Mouse (Mus musculus) midbrain, postnatal 0 days (tissue): Measurements from ENCODE around the gene Glyat. TPM values are rescaled to one million over a fixed set of nuclear protein-coding genes. Genes with fewer than 3 reads are reported as not detected.
"Not testable (repeated sequence)": the region's sequence is repeated elsewhere in the genome, so short reads cannot be mapped to it uniquely, and the experiment has no call there.

Source experiments
- ATAC-seq: fragments of 200-750 bp; cut with Nextera tagmentation; 2 replicates; pipeline ENCODE4 v1.8.0; 2017; ENCODE audit warnings: moderate number of reproducible peaks, mild to moderate bottlenecking, moderate TSS enrichment, moderate library complexity; ENCODE audit not compliant: low FRiP score
- DNase-seq: peaks from one replicate; pipeline ENCODE4 v3.0.0-alpha.2; 2015; ENCODE audit warnings: low spot score
- H3K27ac ChIP-seq: fragments of 300-500 bp; sonication (generic); 2 replicates; pipeline ENCODE4 v1.5.1; 2014; ENCODE audit warnings: low read depth, mild to moderate bottlenecking, low read length, mixed read lengths
- H3K27me3 ChIP-seq: fragments of 300-500 bp; sonication (generic); 2 replicates; pipeline ENCODE4 v1.6.1; 2014; ENCODE audit warnings: low read length, control low read depth, mixed read lengths; ENCODE audit not compliant: insufficient read depth
- H3K36me3 ChIP-seq: fragments of 300-500 bp; sonication (generic); 2 replicates; pipeline ENCODE4 v1.6.1; 2014; ENCODE audit warnings: low read length, control low read depth, mixed read lengths; ENCODE audit not compliant: insufficient read depth
- H3K4me1 ChIP-seq: fragments of 300-500 bp; sonication (generic); 2 replicates; pipeline ENCODE4 v1.6.1; 2014; ENCODE audit warnings: mild to moderate bottlenecking, control low read depth, antibody characterized with exemption, low read length, mixed read lengths; ENCODE audit not compliant: insufficient read depth
- H3K4me2 ChIP-seq: fragments of 300-500 bp; sonication (generic); 2 replicates; pipeline ENCODE4 v1.6.1; 2014; ENCODE audit warnings: low read depth, mild to moderate bottlenecking, low read length, mixed read lengths; ENCODE audit not compliant: poor library complexity, severe bottlenecking
- H3K4me3 ChIP-seq: fragments of 300-500 bp; sonication (generic); 2 replicates; pipeline ENCODE4 v1.5.1; 2014; ENCODE audit warnings: low read depth, mild to moderate bottlenecking, low read length, moderate library complexity
- H3K9ac ChIP-seq: fragments of 300-500 bp; sonication (generic); replicated peaks from 2 replicates; pipeline ENCODE4 v1.6.1; 2014; ENCODE audit warnings: mild to moderate bottlenecking, low read length, moderate library complexity, mixed read lengths; ENCODE audit not compliant: poor library complexity, severe bottlenecking
- H3K9me3 ChIP-seq: fragments of 300-500 bp; sonication (generic); 2 replicates; pipeline ENCODE4 v1.6.1; 2016; ENCODE audit warnings: low read length, control low read depth
- CTCF ChIP-seq: IDR thresholded peaks from 2 replicates; pipeline ENCODE4 v1.5.1; 2016; ENCODE audit warnings: antibody characterized with exemption, mild to moderate bottlenecking
- WGBS: fragments of 180-500 bp; shearing (Covaris S2); extraction: QIAGEN DNeasy Blood & Tissue Kit; methylation state at CpG from one replicate; pipeline ENCODE4 v1.1.7; 2014; 5-methylcytosine and 5-hydroxymethylcytosine counted together
- polyA plus RNA-seq: library from polyadenylated mRNA; unstranded; fragments of >200 nt; fragmentation: Nextera tagmentation; extraction: Ambion mirVana; gene quantifications from 2 replicates; pipeline ENCODE4 v1.2.1, GENCODE M21; 2015
- total RNA-seq: library from RNA; depleted of rRNA; stranded (reverse); fragments of >200 nt; gene quantifications from 2 replicates; pipeline ENCODE4 v1.2.3, GENCODE M21; 2014

The Glyat gene
- total and polyA plus RNA-seq, 2 experiments from 2014 or later = not detected

- no peak overlapping the region for H3K27ac ChIP-seq
- DNase-seq (no peak), ATAC-seq (no peak)
- no peak overlapping the region for H3K4me2 ChIP-seq
- 0 out of 2 replicates have a peak, but pooled peaks cover 4% of the 10 kb centered on the region for H3K9me3 ChIP-seq
- H3K27me3 ChIP-seq = no peaks in the 10 kb centered on the region
- no peak overlapping the region for H3K4me3 ChIP-seq
- no peaks in the 10 kb centered on the region for H3K4me1 ChIP-seq
- WGBS = 84% methylated on average over 1 of the region's 1 CpGs
- H3K36me3 ChIP-seq = no peaks in the 10 kb centered on the region
- H3K9ac ChIP-seq = no peak overlapping the region
- no peak for TF ChIP-seq CTCF
Measured at GRCm38 (mm10) chr19:12666156-12666555, 33.0 kb downstream of the Glyat start.

DNA sequence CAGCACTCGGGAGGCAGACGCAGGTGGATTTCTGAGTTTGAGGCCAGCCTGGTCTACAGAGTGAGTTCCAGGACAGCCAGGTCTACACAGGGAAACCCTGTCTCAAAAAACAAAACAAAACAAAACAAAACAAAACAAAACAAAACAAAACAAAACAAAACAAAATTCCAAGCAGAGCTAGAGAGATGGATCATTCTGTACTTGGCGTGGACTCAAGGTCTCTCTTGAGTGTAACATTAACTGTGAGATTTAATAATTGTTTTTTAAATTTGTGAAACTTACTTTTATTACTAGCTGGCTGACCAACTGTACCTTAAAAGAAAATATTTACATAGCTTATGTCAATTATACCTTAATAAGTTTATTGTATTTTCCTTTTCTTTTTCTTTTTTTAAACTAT lies 35.5 kb downstream of the Glyat start:
- not testable (repeated sequence) for H3K9me3 ChIP-seq, H3K4me1 ChIP-seq, H3K4me2 ChIP-seq, H3K27ac ChIP-seq, H3K4me3 ChIP-seq, DNase-seq, H3K36me3 ChIP-seq, ATAC-seq, H3K27me3 ChIP-seq, H3K9ac ChIP-seq
- WGBS = 97% methylated on average over 3 of the region's 3 CpGs

- H3K9me3 ChIP-seq = no peaks in the 10 kb centered on the region
- no peak within 1 kb of the TSS for H3K4me3 ChIP-seq
- no peaks in the 10 kb centered on the region for H3K36me3 ChIP-seq
- TF ChIP-seq CTCF = no peak
- no peak within 1 kb of the TSS for H3K9ac ChIP-seq
- H3K27ac ChIP-seq = no peak within 1 kb of the TSS
- DNase-seq = no peak
- no peak within 1 kb of the TSS for H3K4me2 ChIP-seq
- no peaks in the 10 kb centered on the region for H3K4me1 ChIP-seq
- ATAC-seq = no peak
- no peaks in the 10 kb centered on the region for H3K27me3 ChIP-seq
Measured at GRCm38 (mm10) chr19:12670139-12670538, 37.0 kb downstream of the Glyat start, which contains the start of gene Olfr1442. Gene Olfr1442, plus strand, starts transcription at chr19:12670439.

DNA sequence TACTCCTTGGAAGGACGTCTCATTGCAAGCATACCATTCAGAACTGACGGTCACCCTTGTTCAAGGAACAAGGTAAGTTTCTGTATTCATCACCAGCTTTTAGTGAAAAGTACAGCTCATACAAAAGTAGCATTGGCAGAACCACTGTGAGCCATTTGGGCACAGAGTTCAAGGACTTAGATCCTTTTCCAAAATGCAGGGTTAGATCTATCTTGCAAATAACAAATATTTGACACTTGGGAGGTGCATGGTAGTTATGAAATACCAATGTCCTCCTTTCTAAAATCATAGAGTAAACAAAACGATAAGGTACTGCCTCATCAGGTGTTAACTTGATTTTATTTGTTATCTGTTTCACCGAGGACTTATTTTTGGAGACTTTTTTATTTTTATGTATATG lies 37.9 kb downstream of the Glyat start:
- no peak for ATAC-seq
- Histone ChIP-seq H3K36me3 (no peaks in the 10 kb centered on the region), H3K9me3 (no peaks in the 10 kb centered on the region), H3K4me1 (no peaks in the 10 kb centered on the region), H3K4me3 (no peak overlapping the region), H3K4me2 (no peak overlapping the region), H3K9ac (no peak overlapping the region), H3K27me3 (no peaks in the 10 kb centered on the region), H3K27ac (no peak overlapping the region)
- 91% methylated on average over 4 of the region's 4 CpGs for WGBS
- no peak for TF ChIP-seq CTCF
- no peak for DNase-seq

- Histone ChIP-seq H3K4me3 (no peak within 1 kb of the TSS), H3K36me3 (no peaks in the 10 kb centered on the region), H3K4me1 (no peaks in the 10 kb centered on the region), H3K4me2 (no peak within 1 kb of the TSS), H3K9me3 (no peaks in the 10 kb centered on the region), H3K27me3 (no peaks in the 10 kb centered on the region), H3K9ac (no peak within 1 kb of the TSS), H3K27ac (no peak within 1 kb of the TSS)
- WGBS = 71% methylated on average over 3 of the region's 3 CpGs
- no peak for ATAC-seq
- no peak for TF ChIP-seq CTCF
- DNase-seq = no peak
Measured at GRCm38 (mm10) chr19:12677812-12678211, 44.7 kb downstream of the Glyat start, which contains the start of gene Olfr1443. Gene Olfr1443, plus strand, starts transcription at chr19:12678112.

GRCm38 (mm10) chr19:12684638-12685037 lies 51.5 kb downstream of the Glyat start:
- no peaks in the 10 kb centered on the region for H3K36me3 ChIP-seq
- DNase-seq (no peak), ATAC-seq (no peak)
- H3K9ac ChIP-seq = no peak overlapping the region
- TF ChIP-seq CTCF = no peak
- no peak overlapping the region for H3K4me2 ChIP-seq
- no peak overlapping the region for H3K4me3 ChIP-seq
- no peaks in the 10 kb centered on the region for H3K27me3 ChIP-seq
- H3K4me1 ChIP-seq = no peaks in the 10 kb centered on the region
- H3K27ac ChIP-seq = no peak overlapping the region
- H3K9me3 ChIP-seq = no peaks in the 10 kb centered on the region

DNA sequence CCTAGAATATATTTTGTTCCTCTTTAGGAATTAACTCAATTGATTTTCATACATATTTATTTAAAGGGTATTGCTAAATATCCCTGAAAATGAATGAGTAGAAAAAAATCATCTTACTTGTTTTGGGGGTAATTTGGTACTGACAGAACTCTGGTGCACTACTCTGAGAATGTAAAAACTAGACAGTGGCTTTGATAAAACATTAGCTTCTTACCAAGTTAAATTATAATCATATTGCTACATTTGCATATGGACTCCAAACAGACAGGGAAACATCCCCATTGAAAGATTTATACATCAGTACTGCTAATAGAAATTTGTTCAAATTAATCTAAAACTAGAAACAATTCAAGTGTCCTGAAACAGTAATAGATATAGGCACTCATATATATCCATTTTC lies 52.1 kb downstream of the Glyat start:
- Histone ChIP-seq H3K9ac (no peak overlapping the region), H3K4me2 (no peak overlapping the region), H3K27ac (no peak overlapping the region), H3K9me3 (no peaks in the 10 kb centered on the region), H3K4me1 (no peaks in the 10 kb centered on the region), H3K36me3 (no peaks in the 10 kb centered on the region), H3K27me3 (no peaks in the 10 kb centered on the region), H3K4me3 (no peak overlapping the region)
- no peak for TF ChIP-seq CTCF
- no peak for ATAC-seq
- no peak for DNase-seq
